Mouse (Mus musculus) ES-Bruce4 (cell line): ENCODE data around the gene Gpbar1.

Source experiments
- CTCF ChIP-seq: IDR thresholded peaks from one replicate; pipeline ENCODE4 v1.8.1; 2011; ENCODE audit warnings: low read depth, low read length
- EP300 ChIP-seq: IDR thresholded peaks from 2 replicates; pipeline ENCODE4 v1.6.1; 2011; ENCODE audit warnings: low read depth, low read length; ENCODE audit not compliant: insufficient read depth
- POLR2A ChIP-seq: IDR thresholded peaks from one replicate; pipeline ENCODE4 v1.8.1; 2011; ENCODE audit warnings: low read length; ENCODE audit not compliant: insufficient read depth

GRCm38 (mm10) chr1:74278538-74278937, at the start of gene Gpbar1:
- TF ChIP-seq CTCF = no peak
- TF ChIP-seq POLR2A = no peak
- TF ChIP-seq EP300 = no peak
